Mouse (Mus musculus) spleen, adult 18-20 months (tissue): ENCODE measurements around the gene Syne3.

Experiments
- DNase-seq, 2 experiments: peaks; one replicate each; pipeline ENCODE4 v3.0.0; 2022; ENCODE audit warnings: mixed read lengths in 2 of 2

The Syne3 gene

DNA sequence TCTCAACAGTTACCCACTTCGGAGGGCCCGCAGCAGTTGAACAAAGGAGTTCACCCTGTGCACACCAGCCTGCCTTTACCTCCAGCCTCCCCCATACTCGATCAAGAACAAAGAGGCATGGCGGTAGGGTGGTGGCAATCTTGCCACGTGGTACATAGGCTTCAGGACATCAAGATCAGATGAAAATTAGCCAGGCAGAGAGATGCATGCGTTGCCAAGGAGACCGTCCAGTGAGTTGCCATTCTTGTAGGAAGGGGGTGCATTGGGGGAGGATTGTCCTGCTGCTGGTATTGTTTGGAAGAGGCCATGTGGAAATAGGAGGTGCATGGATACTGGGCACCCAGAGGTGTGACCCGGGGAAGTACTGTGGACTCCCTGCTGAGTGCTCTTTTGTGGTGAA is 87.0 kb downstream of the Syne3 start:
- no peak for DNase-seq

DNA sequence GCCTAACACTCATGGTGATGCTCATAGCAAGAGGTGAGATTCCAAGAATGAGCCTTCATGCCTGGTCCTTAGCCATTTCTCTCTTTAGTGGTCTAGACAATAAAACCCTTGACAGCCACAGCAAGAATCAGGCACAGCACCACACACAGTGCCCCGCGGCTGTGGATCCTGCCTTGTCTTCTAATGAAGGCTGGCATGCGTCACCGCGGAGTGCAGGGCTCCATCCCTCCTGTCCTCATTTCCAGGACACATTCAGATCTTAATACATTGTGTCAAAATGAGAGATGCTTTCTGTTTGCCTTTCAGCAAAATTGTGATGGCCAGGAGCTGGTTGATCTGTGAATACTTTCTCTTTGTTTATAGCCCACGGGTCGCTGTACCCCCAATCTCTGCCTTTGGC is 88.5 kb downstream of the Syne3 start:
- no peak for DNase-seq

DNA sequence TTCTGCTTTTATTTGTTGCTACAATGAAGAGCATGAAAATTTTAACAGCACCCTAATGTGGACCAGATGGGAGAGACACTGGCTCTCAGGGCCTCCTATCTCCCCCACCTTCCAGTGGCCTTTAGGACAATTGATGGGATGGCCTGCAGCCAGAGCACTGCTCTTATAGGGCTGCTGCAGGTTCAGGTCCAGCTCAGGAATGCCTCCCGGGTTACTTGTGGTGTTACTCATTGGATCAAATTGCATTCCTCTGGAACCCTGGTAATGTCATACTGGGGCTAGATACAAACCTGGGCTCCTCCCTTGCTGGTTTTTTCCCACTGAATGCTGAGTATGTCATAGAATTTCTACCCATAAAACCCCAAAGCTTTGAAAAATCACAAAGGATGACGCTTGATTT is 90.4 kb downstream of the Syne3 start:
- DNase-seq, result no peak

DNA sequence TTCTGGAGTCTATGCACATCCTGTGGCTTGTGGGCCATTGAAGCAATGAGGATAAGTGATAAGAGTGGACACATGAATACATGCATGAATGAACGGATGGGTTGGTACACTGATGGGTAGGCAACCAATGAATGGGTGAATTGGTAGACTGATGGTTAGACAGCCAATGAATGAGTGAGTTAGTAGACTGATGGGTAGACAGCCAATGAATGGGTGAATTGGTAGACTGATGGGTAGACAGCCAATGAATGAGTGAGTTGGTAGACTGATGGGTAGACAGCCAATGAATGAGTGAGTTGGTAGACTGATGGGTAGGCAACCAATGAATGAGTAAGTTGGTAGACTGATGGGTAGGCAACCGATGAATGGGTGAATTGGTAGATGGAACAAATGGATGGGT is 91.7 kb downstream of the Syne3 start:
- no peak for DNase-seq

DNA sequence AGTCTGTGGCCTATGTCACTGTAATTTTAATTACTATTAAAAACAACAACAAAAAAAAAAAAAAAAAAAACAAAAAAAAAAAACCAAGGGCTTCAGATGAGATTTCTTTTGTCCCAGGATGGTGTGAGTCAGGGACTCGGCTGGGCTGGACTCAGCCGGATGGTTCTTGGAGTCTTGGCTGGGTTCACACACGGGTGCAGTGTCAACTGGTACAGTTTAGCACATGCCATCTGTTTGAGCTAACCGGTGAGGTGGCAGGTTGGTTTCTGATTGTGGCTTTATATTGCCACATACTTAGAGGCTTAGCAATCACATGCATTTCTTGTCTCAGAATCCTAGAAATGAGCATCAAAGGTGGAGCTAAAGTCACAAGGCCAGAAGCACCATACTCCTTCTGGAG is 92.3 kb downstream of the Syne3 start:
- DNase-seq, result no peak

DNA sequence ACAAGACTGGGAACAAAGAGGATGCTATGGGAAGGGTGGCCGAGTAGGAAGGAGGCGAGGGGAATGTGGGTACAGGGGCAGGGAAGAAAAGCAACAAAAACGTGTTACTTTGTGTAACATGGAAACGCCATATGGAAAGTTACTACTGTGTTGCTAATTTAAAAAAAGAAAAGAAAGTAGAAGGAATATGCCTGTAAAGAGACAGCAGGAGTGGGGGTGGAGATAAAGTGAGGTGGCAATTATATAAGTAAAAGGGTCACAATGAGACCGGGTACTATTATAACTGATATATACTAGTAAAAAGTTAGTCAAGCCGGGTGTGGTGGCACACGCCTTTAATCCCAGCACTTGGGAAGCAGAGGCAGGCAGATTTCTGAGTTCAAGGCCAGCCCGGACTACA is 92.8 kb downstream of the Syne3 start:
- no peak for DNase-seq

DNA sequence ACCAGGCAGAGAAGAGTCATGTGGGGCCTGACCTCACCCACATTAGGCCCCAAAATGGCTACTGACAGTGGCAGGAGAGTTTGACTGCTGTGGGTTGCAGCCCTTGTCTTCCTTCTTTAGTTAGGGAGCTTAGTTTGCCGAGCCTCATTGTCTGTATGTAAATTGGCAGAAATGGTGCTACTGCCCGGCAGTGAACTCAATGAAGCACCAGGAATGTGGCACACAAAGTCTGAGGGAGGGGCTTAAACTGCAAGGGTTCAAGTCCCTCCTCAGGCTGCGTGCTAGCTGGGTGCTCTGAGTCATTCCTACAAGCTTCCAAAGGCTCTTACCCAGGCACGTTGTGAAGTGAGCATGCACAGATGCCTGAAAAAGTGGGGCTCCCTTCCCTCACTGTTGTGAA is 93.9 kb downstream of the Syne3 start:
- no peak for DNase-seq

DNA sequence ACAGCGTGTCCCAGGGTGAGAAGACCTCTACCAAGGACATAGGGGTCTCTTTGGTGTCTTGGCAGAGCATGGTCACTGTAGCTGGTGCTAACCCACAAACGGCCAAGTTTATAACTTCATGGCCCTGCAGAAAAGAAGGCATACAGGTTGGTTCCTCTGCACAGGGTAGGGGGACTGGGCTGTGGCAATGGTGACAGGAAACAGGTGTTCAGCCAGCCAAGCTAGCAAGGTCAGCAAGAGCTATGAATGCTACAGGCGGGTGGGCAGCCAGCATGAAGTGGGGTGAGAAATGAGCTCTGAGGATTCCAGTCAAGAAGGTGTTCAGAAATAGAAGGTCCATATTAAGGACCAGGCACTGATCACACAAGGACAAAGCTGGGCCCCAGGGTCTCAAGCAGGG is 96.6 kb downstream of the Syne3 start:
- DNase-seq, result no peak

DNA sequence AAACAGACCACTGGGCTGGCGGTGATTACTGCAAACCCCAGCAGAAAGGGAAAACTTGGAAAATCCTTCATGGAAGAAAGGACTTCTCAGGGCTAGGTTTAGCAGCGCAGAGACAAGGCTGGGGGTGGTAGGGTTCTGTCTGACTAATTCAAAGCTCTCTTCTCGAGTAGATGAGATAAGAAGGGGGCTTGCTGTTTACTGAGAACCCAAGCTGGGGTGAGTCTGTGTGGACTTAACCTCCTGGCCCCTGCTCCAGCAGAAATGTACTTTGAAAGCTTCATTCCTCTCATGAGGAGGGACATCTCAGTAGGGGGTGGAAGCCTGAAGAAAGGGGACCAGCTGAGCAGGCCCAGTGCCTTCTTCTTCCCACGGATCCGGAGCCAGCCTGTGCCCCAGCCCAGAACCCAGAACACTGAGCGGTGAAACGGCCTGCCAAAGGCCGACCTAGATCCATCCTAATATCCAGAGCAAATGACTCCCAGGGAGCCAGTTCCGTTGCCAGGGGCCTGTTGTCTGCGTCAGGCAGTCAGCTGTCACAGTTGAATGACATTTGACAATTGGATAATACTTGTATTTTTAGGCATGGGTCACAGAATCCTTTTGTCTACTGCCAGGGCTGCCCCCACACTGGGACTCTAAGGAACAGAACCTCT is 97.2 kb downstream of the Syne3 start:
- DNase-seq, result no peak

DNA sequence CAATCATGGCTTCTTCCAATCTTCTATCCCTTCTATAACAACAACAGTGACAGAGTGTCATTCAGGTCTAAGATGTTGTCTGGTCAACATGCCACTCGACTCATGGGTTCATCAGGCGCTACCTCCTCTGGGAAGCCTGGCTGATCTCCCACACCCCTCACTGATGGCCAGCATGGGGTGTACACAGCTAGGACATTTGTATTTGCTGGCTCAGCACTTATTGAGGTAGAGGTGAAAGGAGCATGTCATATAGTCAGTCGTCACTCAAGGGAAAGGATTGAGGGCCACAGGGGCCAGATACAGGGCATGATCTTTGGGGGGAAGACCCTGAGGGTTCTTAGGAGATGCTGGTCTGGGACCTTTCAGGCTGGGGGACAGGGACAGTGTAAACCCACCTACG is 99.9 kb downstream of the Syne3 start:
- no peak for DNase-seq

DNA sequence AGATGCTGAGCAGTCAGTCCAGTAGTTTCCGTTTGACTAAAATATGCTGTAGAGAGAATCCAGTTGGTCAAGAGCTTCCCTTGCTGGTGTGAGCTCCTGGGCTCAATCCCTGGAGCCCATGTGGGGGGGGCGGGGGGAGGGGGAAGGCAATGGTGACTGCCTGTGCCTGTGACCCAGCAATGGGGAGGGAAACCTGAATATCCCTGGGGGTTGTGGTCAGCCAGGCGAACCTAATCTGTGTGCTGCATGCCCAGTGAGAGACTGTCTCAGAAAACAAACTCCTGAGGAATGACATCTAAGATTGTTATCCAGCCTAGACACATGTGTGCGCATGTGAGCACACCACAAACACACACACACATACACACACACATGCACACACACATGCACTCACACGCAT is 100.6 kb downstream of the Syne3 start:
- no peak for DNase-seq

DNA sequence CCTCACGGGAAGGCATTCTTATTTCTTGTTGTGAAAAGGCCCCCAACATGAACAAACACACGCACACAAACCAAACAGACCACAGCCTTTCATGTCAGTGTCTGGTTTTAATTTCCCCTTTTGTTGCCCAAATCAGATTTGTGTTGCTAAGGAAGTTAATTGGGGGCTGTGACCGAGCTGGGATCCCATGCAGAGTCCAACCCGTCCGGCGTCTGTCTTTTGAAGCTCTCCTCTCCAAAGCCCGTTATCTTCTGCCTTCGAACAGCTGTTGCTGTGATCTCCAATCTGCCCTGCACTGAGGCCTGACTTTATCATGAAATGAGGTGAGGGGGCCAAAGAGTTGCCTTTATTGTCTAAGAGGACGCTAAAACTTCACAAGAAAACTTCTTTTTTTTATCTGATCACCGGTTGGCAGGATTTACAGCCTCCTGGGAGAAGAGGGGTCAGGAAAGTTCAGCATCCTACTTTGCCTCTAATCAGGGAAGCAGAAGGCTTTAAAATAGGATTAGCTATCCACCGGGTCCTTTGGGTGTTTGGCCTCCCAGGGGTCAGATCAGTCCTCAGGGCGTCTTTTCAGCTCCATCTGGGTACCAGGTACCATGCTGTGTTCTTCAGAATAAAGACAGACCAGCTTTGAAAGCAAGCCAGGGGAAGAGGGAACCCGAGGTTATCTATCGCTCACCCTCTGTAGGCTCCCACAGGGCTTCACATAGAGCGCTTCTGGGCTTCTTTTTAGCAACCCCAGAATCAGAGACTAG is 101.4 kb downstream of the Syne3 start:
- no peak for DNase-seq

DNA sequence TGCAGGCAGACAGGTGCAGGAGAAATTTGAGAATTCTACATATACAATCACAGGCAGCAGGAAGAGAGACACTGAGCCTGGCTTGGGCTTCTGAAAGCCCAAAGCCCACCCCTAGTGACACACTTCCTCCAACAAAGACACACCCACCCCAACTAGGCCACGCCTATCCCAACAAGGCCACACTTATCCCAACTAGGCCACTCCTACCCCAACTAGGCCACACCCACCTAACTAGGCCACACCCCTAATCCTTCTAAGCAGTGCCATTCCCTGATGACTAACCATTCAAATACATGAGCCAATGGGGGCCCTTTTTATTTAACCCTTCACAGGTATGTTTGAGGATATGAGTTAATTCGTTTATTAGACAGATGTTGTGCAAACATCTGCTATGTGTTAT is 102.5 kb downstream of the Syne3 start:
- no peak for DNase-seq

DNA sequence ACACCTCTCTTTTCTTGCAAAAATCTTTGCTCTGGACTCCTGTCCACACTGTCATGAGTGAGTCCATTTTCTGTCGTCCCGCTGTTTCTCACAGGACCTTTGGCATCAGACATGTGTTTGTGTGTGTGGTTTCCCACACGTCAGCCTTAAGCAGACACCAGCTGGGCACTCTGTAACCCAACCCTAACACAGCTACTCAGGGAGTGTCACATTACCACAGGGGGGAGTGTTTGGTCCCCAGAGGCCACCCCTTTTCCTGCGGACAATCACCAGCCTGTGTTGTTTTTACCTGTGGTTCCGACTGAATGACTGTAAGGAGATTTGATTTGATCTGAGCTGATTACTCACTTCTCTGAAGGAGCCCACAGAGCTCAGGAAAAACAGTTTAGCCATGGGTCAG is 105.5 kb downstream of the Syne3 start:
- DNase-seq, result peak; percentile 8 to 33

DNA sequence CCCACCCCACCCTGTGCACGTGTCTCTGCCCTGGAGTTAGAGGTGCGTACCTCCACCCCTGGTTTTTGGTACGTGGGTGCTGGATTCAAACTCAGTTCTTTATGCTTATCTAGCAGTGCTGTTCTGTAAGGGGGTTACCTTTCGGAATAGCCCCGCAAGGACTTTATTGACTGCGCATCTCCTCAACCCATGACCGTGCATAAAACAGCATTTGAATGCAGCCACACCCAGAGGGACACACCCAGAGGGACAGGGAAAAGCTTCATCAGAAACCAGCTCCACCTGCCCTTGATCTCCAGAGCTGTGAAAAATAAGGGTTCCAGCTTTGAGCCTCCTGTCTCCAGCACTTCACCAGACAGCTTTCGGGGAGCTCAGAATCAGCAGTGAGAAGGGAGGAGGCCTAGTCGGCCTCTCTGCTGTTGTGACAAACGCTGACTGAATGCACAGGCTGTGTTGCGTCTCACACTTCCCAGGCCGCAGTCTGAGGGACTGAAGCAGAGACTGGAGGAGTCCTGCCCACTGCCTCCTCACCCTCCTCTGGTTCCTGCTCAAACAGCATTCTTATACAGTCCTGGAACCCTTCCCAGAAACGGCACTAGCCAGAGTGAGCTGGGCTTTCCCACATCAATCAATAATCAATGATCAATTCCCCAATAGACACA is 107.1 kb downstream of the Syne3 start:
- no peak for DNase-seq

DNA sequence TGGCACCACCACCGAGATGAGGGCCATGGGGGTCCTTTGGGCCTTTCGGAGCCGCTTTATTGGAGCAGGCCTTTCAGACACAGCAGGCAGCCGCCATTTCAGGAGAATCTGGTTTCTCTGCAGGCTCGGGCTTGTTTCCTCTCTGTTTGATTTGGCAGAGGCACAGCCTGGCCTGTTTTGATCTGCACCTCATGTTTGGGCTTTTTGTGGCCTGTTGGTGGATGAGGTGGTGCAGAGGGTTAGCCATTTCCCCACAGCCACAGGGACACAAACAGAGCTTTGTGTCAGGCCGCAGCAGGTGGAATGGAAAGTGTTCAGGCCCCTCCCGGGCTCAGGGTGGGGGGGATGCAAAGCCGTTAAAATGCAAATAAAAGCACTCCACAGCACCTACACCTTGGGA is 108.3 kb downstream of the Syne3 start:
- no peak for DNase-seq

DNA sequence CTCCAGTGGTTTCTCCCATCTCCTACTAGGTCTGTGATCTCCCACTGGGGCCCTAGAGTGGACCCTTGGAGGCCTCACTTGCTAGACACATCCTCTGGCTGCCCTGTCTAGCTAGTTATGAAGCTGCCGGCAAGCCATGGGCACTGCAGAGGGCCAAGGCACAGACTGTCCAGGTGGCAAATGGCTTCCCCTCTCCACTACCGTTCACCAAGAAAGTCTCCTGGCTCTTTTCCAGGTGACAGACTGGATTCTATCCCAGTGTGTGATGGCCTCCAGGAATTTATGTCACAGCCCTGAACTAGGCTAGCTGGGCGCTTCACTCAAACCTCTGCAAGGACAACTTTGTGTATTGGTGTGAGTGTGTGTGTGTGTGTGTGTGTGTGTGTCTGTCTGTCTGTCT is 109.8 kb downstream of the Syne3 start:
- no peak for DNase-seq

DNA sequence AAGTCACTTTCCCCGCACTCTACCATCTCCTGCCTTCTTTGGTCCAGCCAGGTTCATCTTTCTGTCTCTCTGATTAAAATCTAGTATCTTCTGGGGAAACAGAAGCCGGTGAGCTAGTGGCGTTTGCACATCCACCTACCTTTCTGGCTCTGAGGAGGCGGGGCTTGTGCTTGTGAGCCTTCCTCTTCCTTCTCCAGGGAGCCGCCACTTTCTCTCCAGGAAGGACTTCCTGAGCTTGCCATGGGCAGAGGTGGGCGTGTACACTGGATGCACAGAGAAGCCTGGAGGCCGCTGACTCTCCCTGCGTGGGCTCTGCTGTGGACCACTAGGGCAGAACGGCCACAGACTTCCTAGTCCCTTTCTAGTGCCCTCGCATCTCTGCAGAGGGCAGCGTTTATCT is 110.4 kb downstream of the Syne3 start:
- no peak for DNase-seq

DNA sequence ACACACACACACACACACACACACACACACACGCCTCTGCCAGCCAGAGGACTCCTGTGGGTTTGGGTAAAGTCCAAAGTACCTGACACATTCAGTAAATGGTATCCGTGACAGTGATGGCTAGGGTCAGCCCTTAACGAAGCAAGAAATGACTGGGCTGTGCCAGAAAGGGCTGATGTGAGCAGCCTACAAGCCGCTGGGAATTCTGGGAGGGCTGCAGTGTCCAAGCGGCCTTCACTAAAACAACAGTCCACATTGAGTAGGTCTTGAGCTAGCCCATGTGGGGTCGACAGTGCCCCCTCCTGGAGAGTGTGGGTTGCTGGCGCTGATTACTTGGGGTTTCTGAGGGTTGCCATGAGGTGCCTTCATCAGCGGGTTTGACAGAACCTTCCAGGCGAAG is 110.9 kb downstream of the Syne3 start:
- DNase-seq, result no peak

DNA sequence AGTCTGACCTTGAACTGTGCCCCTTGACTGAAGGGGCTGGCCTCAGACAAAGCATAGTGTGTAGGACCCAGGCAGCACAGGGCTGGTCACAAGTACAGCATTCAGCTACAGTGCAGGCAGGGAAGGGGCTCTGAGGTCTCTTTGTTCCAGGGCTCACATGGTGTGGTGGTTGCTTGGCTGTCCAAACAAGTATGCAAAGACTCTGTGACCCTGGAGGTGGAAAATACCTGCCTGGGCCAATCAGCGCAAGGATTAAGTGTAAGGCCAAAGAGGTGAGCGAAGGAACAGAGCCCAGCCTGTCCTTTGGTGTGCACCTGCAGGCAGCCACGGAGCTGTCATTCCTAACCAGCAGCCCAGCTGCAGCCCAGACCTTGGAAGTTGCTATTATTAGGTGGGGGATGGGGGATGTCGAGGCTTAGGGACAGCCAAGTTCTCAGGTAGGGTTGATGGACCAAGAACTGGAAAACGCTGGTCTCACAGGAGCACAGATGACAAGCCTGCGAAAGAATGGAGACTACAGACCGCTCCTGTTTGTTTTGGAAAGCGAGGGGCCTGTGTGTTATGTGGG is 112.5 kb downstream of the Syne3 start:
- DNase-seq, result no peak

DNA sequence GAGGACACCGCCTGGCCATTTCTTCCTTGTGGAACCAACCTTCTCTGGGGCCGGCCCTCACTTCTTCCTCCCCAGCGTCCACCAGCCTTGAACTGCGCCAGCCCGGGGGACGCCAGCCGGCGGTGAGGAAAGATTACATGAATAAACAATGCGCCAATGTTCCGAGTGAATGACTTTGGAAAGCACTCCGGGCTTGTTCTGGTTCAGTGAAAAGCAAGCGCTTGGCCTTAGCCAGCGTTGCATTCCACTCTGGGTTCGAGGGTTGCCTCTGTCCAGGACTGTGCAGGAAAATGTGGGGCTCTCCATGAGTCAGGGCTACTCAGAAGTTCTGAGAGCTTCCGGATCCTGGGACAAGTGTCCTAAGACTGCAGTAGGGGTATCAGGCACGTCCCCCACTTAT is 113.0 kb downstream of the Syne3 start:
- DNase-seq, result no peak

DNA sequence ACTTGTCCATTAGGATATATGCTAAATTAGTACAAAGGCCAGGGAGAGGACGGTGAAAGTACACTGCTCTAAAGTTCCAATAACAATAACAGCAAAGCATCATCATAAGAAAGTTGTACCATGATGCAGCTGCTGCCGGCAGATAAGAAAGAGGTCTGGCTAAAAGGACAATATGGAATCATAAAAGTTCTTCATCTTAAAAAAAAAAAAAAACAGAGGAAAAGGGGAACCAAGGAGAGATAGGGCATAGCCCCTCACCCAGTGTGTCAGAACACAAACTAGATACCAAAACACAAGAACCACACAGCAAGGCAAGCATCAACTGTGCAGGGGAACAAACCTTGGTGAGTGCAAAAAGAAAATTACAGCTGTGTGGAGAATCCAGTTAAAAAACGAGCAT is 117.4 kb downstream of the Syne3 start:
- no peak for DNase-seq

DNA sequence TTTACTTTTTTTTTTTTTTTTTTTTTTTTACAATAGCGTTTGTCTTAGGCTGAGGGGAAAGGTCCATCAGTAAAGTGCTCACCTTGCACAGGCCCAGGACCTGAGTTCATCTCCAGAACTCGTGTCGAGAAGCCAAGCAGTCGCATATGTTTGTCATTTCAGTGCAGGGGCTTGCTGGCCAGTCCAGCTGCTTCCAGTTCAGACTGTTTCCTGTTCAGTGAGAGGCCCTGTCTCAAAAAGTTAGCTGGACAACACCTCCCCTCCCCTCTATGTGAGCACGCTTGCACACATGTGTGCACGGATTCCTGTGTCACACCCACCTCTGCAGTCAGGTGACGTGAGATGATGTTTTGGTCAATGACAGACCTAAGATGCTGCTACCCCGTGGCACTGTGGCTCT is 119.5 kb downstream of the Syne3 start:
- no peak for DNase-seq

DNA sequence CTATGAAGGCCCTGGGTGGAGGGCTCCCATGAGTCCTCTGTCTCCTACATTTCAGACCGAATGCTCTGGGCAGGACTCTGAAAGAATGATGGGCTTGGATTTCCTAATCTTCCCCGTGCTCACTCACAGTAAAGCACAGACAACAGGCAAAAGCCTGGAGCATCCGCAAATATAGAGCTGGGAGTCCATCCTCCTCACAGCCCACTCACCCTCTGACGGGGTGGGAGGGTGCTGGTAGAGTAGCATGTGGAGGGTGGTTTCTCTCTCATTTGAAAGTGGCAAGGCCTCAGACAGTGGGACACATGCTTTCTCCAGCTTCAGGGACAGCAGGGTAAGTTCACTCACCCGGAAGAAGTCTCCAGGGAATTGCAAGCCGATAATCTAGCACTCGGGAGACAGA is 123.5 kb downstream of the Syne3 start:
- no peak for DNase-seq
